Mouse (Mus musculus) hindbrain, embryonic 16.5 days (tissue): ENCODE data around the gene Rgs14. TPM values are rescaled to one million over a fixed set of nuclear protein-coding genes. Genes with fewer than 3 reads are reported as not detected.

Source experiments
- ATAC-seq: fragments of 200-750 bp; cut with Nextera tagmentation; 2 replicates; pipeline ENCODE4 v1.8.0; 2017; ENCODE audit warnings: moderate TSS enrichment, moderate library complexity
- H3K27ac ChIP-seq: fragments of 300-500 bp; sonication (generic); 2 replicates; pipeline ENCODE4 v1.5.1; 2014; ENCODE audit warnings: low read depth, mild to moderate bottlenecking, control low read depth, low read length, moderate library complexity
- H3K27me3 ChIP-seq: fragments of 300-500 bp; sonication (generic); replicated peaks from 2 replicates; pipeline ENCODE4 v1.6.1; 2014; ENCODE audit warnings: low read length; ENCODE audit not compliant: control insufficient read depth, insufficient read depth
- H3K36me3 ChIP-seq: fragments of 300-500 bp; sonication (generic); 2 replicates; pipeline ENCODE4 v1.6.1; 2014; ENCODE audit warnings: mild to moderate bottlenecking, low read length, moderate library complexity, mixed read lengths; ENCODE audit not compliant: control insufficient read depth, insufficient read depth
- H3K4me1 ChIP-seq: fragments of 300-500 bp; sonication (generic); 2 replicates; pipeline ENCODE4 v1.6.1; 2014; ENCODE audit warnings: low read depth, low read length; ENCODE audit not compliant: control insufficient read depth, insufficient read depth
- H3K4me2 ChIP-seq: fragments of 300-500 bp; sonication (generic); 2 replicates; pipeline ENCODE4 v1.6.1; 2014; ENCODE audit warnings: mild to moderate bottlenecking, low read length, control low read depth, moderate library complexity
- H3K4me3 ChIP-seq: fragments of 300-500 bp; sonication (generic); 2 replicates; pipeline ENCODE4 v1.5.1; 2014; ENCODE audit warnings: mild to moderate bottlenecking, low read length, control low read depth, moderate library complexity
- H3K9ac ChIP-seq: fragments of 300-500 bp; sonication (generic); 2 replicates; pipeline ENCODE4 v1.6.1; 2014; ENCODE audit warnings: low read depth, mild to moderate bottlenecking, control low read depth, low read length, moderate library complexity
- H3K9me3 ChIP-seq: fragments of 300-500 bp; sonication (generic); 2 replicates; pipeline ENCODE4 v1.6.1; 2014; ENCODE audit warnings: mild to moderate bottlenecking, low read length, moderate library complexity; ENCODE audit not compliant: control insufficient read depth
- WGBS: fragments of 180-500 bp; shearing (Covaris S2); extraction: QIAGEN DNeasy Blood & Tissue Kit; methylation state at CpG from one replicate; pipeline ENCODE4 v1.1.7; 2014; 5-methylcytosine and 5-hydroxymethylcytosine counted together
- polyA plus RNA-seq: library from polyadenylated mRNA; unstranded; fragments of >200 nt; fragmentation: Nextera tagmentation; extraction: Ambion mirVana; gene quantifications from 2 replicates; pipeline ENCODE4 v1.2.1, GENCODE M21; 2015

Gene Rgs14
- polyA plus RNA-seq, 1 experiment from 2014 or later: 0.44 TPM

DNA sequence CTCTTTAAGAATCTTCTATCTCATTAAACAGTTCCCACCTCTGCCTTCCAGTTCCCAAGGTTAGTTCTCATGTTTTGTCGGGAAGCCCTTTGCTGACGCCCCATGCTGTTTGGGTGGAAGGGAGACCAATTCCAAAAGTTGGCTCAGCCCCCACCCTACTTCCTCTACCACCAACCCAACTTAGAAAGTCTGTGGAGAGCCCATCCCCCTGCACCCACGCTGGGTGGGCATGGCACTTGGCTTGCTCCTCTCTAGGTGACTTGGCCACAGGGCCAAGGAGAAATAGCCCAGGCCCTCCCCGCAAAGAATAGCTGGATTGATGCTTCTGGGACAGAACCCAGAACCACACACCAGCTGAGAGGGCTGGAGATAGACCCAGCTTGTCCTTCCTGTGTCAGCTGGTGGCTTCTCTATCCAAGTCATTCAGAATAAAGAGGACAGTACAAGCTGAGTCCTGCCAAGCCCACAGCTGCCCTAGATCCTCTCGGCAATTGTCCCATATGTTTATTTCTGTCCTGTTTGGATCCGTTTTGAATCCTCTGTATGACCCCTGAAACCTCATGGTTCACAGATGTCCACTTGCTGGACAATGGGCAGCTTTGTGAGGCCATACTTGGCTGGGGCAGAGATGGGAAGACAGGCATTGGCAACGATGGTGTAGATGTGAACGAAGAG lies 1.6 kb downstream of the Rgs14 start:
- no peaks in the 10 kb centered on the region for H3K9me3 ChIP-seq
- no peak overlapping the region for H3K9ac ChIP-seq
- H3K4me2 ChIP-seq: no peak overlapping the region
- H3K36me3 ChIP-seq: no peaks in the 10 kb centered on the region
- H3K4me1 ChIP-seq: no peaks in the 10 kb centered on the region
- WGBS: 69% methylated on average over 8 of the region's 8 CpGs
- H3K27me3 ChIP-seq: no peaks in the 10 kb centered on the region; the same call in none of the 2 replicates
- no peak overlapping the region for H3K27ac ChIP-seq
- ATAC-seq: no peak
- H3K4me3 ChIP-seq: no peak overlapping the region

DNA sequence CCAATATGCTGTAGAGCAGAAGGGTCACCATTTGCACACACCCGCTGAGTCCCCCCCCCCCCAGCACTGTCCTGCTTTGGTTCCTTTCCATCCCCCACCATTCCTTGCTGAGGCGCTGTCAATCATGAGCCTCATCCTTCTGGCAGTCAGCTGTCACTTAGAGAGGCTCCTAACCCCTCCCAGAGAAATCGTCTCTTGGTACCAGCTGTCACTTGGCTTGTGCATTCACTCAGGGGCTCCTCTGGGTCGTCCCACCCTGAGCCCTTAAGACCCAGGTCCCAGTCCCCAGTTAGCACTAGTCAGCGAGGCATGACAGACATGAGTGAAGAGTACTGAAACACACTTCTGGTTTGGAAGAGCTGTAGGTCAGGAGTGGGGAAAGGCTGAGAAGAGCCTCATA lies 2.2 kb downstream of the Rgs14 start:
- H3K9ac ChIP-seq: no peak overlapping the region
- peaks cover 3% of the 10 kb centered on the region for H3K27me3 ChIP-seq
- H3K4me3 ChIP-seq: no peak overlapping the region
- H3K9me3 ChIP-seq: no peaks in the 10 kb centered on the region
- no peaks in the 10 kb centered on the region for H3K36me3 ChIP-seq
- WGBS: 65% methylated on average over 4 of the region's 5 CpGs
- no peaks in the 10 kb centered on the region for H3K4me1 ChIP-seq
- ATAC-seq: no peak
- H3K4me2 ChIP-seq: no peak overlapping the region
- H3K27ac ChIP-seq: no peak overlapping the region

DNA sequence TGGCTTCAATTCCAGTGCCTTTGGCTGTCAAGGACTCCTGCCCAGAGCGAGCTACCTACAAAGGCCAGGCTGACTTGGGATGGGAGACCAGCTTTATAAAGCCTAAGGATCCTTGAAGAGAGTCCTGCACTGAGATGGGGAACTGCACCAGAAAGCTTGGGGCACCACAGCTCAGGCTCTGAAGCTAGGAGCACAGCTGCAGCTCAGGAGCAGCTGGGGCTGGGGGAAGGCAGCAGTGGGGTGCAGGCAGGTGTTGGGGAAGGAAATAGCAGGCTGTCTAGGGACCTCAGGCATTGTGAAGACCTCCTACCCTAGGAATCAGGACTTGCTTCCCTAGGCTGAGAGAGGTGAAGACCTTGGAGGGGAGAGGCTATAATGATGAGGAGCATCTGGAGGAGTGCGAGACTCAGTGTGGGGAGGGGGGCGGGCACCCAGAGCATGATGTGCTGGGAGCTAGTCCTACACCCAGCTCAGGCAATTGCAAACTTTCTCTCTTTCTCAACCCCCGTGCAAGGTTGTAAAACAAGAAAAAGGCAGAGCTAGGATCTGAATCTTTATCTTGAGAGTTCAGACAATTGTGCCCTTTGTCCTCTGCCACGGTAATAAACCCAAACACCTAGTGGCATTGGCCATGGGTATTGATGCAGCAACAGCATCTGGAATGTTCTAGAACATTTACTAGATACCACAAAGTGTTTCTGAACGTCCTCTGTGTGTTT lies 4.8 kb downstream of the Rgs14 start:
- no peak for ATAC-seq
- no peak overlapping the region for H3K4me3 ChIP-seq
- no peak overlapping the region for H3K9ac ChIP-seq
- 72% methylated on average over 6 of the region's 6 CpGs for WGBS
- no peaks in the 10 kb centered on the region for H3K4me1 ChIP-seq
- H3K4me2 ChIP-seq: no peak overlapping the region
- no peaks in the 10 kb centered on the region for H3K9me3 ChIP-seq
- peaks cover 21% of the 10 kb centered on the region for H3K27me3 ChIP-seq
- H3K27ac ChIP-seq: no peak overlapping the region
- H3K36me3 ChIP-seq: no peaks in the 10 kb centered on the region

DNA sequence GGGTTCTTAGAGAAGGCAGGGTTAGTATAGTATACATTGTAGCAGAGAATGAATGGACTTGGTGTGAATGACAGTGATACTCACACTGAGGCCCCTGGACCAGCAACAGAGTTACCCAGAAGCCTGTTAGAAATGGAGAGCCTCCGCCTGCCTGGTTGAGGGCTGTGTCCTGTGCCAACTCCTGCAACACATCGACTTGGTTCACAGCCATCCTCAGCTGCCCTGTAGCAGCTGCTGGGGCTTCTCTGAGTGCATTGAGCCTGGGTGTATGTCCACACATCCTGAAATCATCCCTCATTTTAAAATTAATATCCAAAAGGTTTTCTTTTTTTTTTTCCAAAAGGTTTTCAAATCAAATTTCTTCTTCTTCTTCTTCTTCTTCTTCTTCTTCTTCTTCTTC lies 6.3 kb downstream of the Rgs14 start:
- H3K4me1 ChIP-seq: no peaks in the 10 kb centered on the region
- ATAC-seq: no peak
- no peak overlapping the region for H3K9ac ChIP-seq
- no peaks in the 10 kb centered on the region for H3K36me3 ChIP-seq
- 38% methylated on average over 2 of the region's 2 CpGs for WGBS
- H3K9me3 ChIP-seq: no peaks in the 10 kb centered on the region
- H3K27ac ChIP-seq: no peak overlapping the region
- H3K27me3 ChIP-seq: peaks cover 31% of the 10 kb centered on the region
- no peak overlapping the region for H3K4me2 ChIP-seq
- H3K4me3 ChIP-seq: no peak overlapping the region

DNA sequence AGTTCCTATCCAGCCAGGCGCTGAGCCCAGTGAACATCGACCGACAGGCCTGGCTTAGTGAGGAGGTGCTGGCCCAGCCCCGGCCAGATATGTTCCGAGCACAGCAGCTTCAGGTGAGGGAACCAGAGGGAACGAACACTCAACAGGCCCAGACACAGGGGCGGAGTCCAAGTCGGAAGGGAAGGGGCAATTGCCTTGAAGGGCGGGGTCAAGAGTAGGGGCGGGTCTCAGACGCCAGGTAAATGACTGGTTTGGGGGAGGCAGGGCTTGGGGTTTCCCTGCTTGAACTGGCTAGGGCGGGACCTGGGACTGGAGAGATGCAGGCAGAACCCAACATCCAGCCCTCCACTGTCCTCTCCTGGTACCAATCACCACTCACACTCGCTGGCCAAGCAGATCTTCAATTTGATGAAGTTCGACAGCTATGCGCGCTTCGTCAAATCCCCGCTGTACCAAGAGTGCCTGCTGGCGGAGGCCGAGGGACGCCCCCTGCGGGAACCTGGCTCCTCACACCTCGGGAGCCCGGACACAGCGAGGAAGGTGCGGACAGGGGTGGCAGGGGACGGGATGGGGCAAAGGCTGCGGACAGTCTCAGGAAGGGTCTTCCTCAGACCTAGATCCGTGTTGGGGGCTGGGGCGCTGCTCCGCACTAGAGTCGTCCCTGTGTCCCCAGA lies 9.5 kb downstream of the Rgs14 start:
- no peak overlapping the region for H3K4me2 ChIP-seq
- peaks cover 40% of the 10 kb centered on the region for H3K27me3 ChIP-seq
- ATAC-seq: no peak
- no peaks in the 10 kb centered on the region for H3K36me3 ChIP-seq
- no peaks in the 10 kb centered on the region for H3K9me3 ChIP-seq
- WGBS: 10% methylated on average over 32 of the region's 32 CpGs
- H3K27ac ChIP-seq: no peak overlapping the region
- 0 out of 2 replicates have a peak overlapping the region, but pooled peaks have one; percentile 17 for H3K9ac ChIP-seq
- H3K4me1 ChIP-seq: no peaks in the 10 kb centered on the region
- H3K4me3 ChIP-seq: no peak overlapping the region

DNA sequence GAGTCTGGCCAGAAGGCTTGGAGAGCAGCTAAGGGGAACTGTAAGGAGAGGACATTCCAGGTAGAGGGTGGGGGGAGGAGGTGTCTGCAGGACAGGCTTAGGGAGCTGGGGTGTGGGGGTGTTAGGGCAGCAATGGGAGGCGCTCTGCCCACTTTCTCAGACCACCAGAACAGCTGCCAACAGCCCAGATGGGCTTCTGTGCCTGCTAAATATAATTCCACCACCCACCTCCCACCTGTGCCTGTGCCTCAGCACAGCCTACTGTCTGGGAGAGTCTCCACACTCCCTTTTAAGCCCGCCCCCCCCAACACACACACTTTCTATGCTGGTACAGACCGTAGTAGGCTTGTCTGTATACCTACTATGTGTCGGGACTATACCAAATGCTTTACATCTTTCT lies 12.3 kb downstream of the Rgs14 start:
- 82% methylated on average over 3 of the region's 4 CpGs for WGBS
- Histone ChIP-seq H3K4me1 (no peaks in the 10 kb centered on the region), H3K4me3 (no peak overlapping the region), H3K27me3 (peaks cover 37% of the 10 kb centered on the region), H3K36me3 (no peaks in the 10 kb centered on the region), H3K27ac (no peak overlapping the region), H3K4me2 (no peak overlapping the region), H3K9ac (no peak overlapping the region), H3K9me3 (no peaks in the 10 kb centered on the region)
- no peak for ATAC-seq

DNA sequence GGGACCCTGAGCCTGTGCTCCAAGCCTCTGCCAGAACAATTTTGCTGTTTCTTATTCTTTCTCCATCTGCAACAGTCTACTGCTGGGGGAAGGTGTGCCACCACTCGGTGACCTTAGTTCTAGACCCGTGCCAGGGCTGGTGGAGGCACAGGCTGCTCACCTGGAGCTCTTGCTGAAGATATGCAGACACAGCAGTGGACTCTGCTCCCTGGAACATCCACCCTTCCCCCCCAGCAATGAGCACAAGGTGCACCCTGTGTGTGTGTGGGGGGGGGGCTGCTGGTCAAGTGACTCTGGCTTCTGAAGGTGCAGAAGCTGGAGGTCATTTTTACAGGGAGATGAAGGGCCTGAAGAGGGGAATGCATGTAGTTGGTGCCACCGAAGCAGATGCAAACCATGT lies 21.1 kb downstream of the Rgs14 start:
- Histone ChIP-seq H3K4me3 (no peak overlapping the region), H3K4me1 (no peaks in the 10 kb centered on the region), H3K9ac (no peak overlapping the region), H3K4me2 (no peak overlapping the region), H3K36me3 (no peaks in the 10 kb centered on the region), H3K27ac (no peak overlapping the region), H3K27me3 (no peaks in the 10 kb centered on the region; the same call in 1 of the 2 replicates), H3K9me3 (no peaks in the 10 kb centered on the region)
- no peak for ATAC-seq
- 81% methylated on average over 3 of the region's 3 CpGs for WGBS

DNA sequence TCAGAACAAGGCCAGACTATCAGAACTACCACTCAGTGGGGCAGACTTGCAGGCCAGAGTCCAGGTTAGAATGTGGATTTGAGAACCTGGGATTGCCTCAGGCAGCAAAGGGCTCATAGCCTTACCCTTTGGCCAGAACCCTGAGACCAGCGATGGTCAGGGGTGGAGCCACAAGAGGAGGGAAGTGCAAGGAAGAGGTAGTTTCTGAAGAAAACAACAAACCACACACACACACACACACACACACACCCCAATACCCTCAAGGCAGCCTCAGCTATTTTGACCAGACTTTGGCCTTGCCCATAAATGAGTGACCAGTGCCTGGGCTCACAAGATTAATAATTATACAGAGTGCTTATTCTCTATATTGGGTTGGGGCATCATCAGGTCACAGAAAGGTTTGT lies 22.1 kb downstream of the Rgs14 start:
- no peaks in the 10 kb centered on the region for H3K4me1 ChIP-seq
- no peaks in the 10 kb centered on the region; the same call in 1 of the 2 replicates for H3K27me3 ChIP-seq
- H3K4me2 ChIP-seq: no peak overlapping the region
- H3K4me3 ChIP-seq: no peak overlapping the region
- WGBS: 78% methylated on average over 1 of the region's 1 CpGs
- ATAC-seq: no peak
- H3K9ac ChIP-seq: no peak overlapping the region
- no peak overlapping the region for H3K27ac ChIP-seq
- no peaks in the 10 kb centered on the region for H3K9me3 ChIP-seq
- no peaks in the 10 kb centered on the region for H3K36me3 ChIP-seq

DNA sequence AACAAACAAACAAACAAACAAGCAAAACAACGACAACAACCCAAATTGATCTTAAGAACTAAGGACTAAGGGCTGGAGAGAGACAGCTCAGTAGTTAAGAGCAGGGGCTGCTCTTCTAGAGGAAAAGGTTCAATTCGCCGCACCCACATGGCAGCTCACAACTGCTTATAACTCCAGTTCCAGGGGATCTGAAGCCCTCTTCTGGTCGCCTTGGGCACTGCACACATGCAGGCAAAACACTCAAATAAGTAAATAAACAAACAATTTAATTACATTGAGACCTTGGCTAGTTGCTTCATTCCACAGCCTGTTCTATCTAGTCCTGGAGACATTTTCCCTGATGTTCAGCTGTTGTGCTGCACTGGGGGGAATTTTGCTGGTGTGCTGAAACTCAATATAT lies 23.4 kb downstream of the Rgs14 start:
- ATAC-seq: no peak
- WGBS: 70% methylated on average over 4 of the region's 4 CpGs
- Histone ChIP-seq H3K4me2 (no peak overlapping the region), H3K4me1 (no peaks in the 10 kb centered on the region), H3K36me3 (no peaks in the 10 kb centered on the region), H3K9ac (no peak overlapping the region), H3K27ac (no peak overlapping the region), H3K4me3 (no peak overlapping the region), H3K27me3 (no peaks in the 10 kb centered on the region; the same call in 1 of the 2 replicates), H3K9me3 (no peaks in the 10 kb centered on the region)
